Mouse (Mus musculus) liver, adult 2 months (tissue): Measurements from ENCODE around the gene Tmc7.

ENCODE experiments used
- CTCF ChIP-seq: fragments of 200-500 bp; IDR thresholded peaks from 2 replicates; pipeline ENCODE4 v1.5.1; 2011; ENCODE audit warnings: low read depth, low read length, control low read depth
- POLR2A ChIP-seq: fragments of 200-500 bp; IDR thresholded peaks from 2 replicates; pipeline ENCODE4 v1.6.1; 2011; ENCODE audit warnings: low read length, control low read depth; ENCODE audit not compliant: insufficient read depth; ENCODE audit errors: extremely low read depth

DNA sequence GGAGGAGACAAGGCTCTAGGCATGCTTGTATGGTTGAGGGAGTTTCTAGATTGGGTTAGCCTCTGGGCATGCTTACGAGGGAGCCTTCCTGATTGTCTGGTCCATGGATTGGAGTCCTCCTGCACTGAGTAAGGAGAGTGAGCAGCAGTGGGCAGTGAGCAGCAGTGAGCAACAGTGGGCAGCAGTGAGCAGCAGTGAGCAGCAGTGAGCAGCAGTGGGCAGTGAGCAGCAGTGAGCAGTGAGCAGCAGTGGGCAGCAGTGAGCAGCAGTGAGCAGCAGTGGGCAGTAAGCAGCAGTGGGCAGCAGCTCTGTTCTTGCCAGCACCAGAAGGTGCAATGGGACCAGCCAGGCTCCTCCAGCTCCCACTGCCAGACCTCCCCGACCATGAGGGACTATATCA, 66.7 kb downstream of the Tmc7 start:
- TF ChIP-seq POLR2A (no peak), CTCF (peak; percentile 69)
